Mouse (Mus musculus): Measurements from ENCODE around the gene Il1rl1. TPM values are rescaled to one million over a fixed set of nuclear protein-coding genes. Genes with fewer than 3 reads are reported as not detected.

Il1rl1 gene
- polyA plus RNA-seq, 1 experiment, result 2.1 TPM

Other genes with a start within 250 kb of the Il1rl1 start
- 2.1 and 3.3 TPM in 2 replicates for gene Il1r1, start 204.5 kb upstream of the Il1rl1 start, polyA plus RNA-seq (2012; rRNA removed)
- 1.2 and 2.0 TPM in 2 replicates for gene Il1rl2, start 105.0 kb upstream of the Il1rl1 start, polyA plus RNA-seq (2012; rRNA removed)
- 0.52 and 1.1 TPM in 2 replicates for gene Il18r1, start 36.0 kb downstream of the Il1rl1 start, polyA plus RNA-seq (2012; rRNA removed)
- 0.35 and 0.55 TPM in 2 replicates for gene Il18rap, start 85.8 kb downstream of the Il1rl1 start, polyA plus RNA-seq (2012; rRNA removed)
- 0.22 and 1.0 TPM in 2 replicates for gene Slc9a4, start 150.5 kb downstream of the Il1rl1 start, polyA plus RNA-seq (2012; rRNA removed)